Mouse (Mus musculus) embryo, embryonic 10.5 days (tissue): ENCODE data around the gene Gabrr1.

Experiments used
- DNase-seq: peaks from one replicate; pipeline ENCODE4 v3.0.0-alpha.2; 2015; ENCODE audit warnings: low spot score

The Gabrr1 gene

DNA sequence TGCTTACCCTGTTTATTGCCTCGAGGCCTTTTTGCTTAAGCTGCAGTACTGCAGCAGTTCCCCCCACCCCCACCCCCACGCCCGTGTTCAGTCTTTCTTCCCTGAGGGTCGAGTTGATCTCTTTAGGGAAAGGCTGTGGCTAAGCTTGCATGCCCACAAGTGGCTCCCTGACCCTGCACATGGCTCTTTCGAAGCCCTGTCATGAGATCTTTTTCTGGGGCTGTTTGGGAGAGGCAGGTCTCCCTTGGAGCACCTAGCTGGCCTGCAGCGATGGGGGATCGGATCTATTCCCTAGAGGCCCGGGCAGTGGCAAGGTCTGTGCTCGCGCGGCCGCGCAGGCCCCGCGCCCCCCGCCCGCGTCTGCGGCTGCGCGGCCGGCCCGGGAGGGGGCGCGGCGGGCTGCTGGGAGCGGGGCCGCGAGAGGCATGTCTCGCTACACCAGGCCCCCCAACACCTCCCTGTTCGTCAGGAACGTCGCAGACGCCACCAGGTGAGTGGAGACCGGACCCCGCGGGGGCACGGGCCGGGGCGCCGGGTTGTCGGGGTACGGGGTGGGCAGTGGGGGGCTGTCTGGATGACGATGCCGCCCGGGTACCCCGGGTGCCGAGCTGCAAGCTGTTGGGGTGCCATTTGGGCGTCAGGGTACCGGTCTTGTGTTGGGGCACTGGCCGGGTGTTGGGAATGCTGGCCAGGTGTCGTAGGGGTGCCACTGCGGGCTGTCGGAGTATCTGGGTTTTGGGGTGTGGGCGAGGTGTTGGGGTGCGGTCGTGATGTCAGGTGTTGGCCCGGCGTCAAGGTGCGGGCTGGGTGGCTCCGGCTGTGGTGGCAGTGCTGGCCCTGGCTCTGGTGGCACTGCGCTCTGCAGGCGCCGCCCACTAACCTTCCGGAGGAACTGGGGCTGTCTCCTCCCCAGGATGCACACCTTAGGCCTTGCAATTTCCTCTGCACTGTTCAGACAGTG, 76.8 kb downstream of the Gabrr1 start, which contains the start of gene Srsf12:
TSS of gene Srsf12 (plus strand) at position 111 of the 961 bp plus-strand sequence.
- peak; percentile 61 for DNase-seq
